Mouse (Mus musculus) stomach, postnatal 0 days (tissue): ENCODE data around the gene Ddx1. TPM values are rescaled to one million over a fixed set of nuclear protein-coding genes. Genes with fewer than 3 reads are reported as not detected.

Experiments
- ATAC-seq: fragments of 200-750 bp; cut with Nextera tagmentation; 2 replicates; pipeline ENCODE4 v1.8.0; 2017; ENCODE audit not compliant: low FRiP score, low TSS enrichment
- DNase-seq: peaks from one replicate; pipeline ENCODE4 v3.0.0-alpha.2; 2016; ENCODE audit warnings: low spot score
- H3K27ac ChIP-seq: fragments of 300-500 bp; sonication (generic); replicated peaks from 2 replicates; pipeline ENCODE4 v1.5.1; 2014; ENCODE audit warnings: mild to moderate bottlenecking, control low read depth
- H3K27me3 ChIP-seq: fragments of 300-500 bp; sonication (generic); 2 replicates; pipeline ENCODE4 v1.6.1; 2014; ENCODE audit warnings: low read length; ENCODE audit not compliant: control insufficient read depth, insufficient read depth
- H3K36me3 ChIP-seq: fragments of 300-500 bp; sonication (generic); 2 replicates; pipeline ENCODE4 v1.6.1; 2014; ENCODE audit warnings: low read length, mixed read lengths; ENCODE audit not compliant: control insufficient read depth, insufficient read depth
- H3K4me1 ChIP-seq: fragments of 300-500 bp; sonication (generic); replicated peaks from 2 replicates; pipeline ENCODE4 v1.6.1; 2014; ENCODE audit warnings: antibody characterized with exemption; ENCODE audit not compliant: control insufficient read depth, insufficient read depth
- H3K4me2 ChIP-seq: fragments of 300-500 bp; sonication (generic); replicated peaks from 2 replicates; pipeline ENCODE4 v1.6.1; 2014; ENCODE audit warnings: low read depth, mild to moderate bottlenecking, control low read depth, moderate library complexity
- H3K4me3 ChIP-seq: fragments of 300-500 bp; sonication (generic); 2 replicates; pipeline ENCODE4 v1.5.1; 2014; ENCODE audit warnings: low read depth, low read length, control low read depth
- H3K9ac ChIP-seq: fragments of 300-500 bp; sonication (generic); 2 replicates; pipeline ENCODE4 v1.6.1; 2014; ENCODE audit warnings: mild to moderate bottlenecking, low read length, control low read depth, mixed read lengths
- H3K9me3 ChIP-seq: fragments of 300-500 bp; sonication (generic); 2 replicates; pipeline ENCODE4 v1.6.1; 2016; ENCODE audit warnings: low read length; ENCODE audit not compliant: control insufficient read depth
- CTCF ChIP-seq: IDR thresholded peaks from 2 replicates; pipeline ENCODE4 v1.5.1; 2016; ENCODE audit warnings: antibody characterized with exemption, low read depth, mild to moderate bottlenecking, moderate library complexity
- EP300 ChIP-seq: optimal IDR thresholded peaks from 2 replicates; pipeline ENCODE3; 2016; ENCODE audit warnings: antibody characterized with exemption
- WGBS: fragments of 180-500 bp; shearing (Covaris S2); extraction: QIAGEN DNeasy Blood & Tissue Kit; methylation state at CpG from one replicate; pipeline ENCODE4 v1.1.7; 2014; 5-methylcytosine and 5-hydroxymethylcytosine counted together
- polyA plus RNA-seq: library from polyadenylated mRNA; unstranded; fragments of >200 nt; fragmentation: Nextera tagmentation; extraction: Ambion mirVana; gene quantifications from 2 replicates; pipeline ENCODE4 v1.2.1, GENCODE M21; 2015

Gene Ddx1
- polyA plus RNA-seq, 1 experiment from 2014 or later: 61.3 TPM

GRCm38 (mm10) chr12:13208983-13209451, 40.0 kb downstream of the Ddx1 start:
- Histone ChIP-seq H3K36me3 (no peaks in the 10 kb centered on the region), H3K9me3 (no peaks in the 10 kb centered on the region), H3K4me2 (no peak overlapping the region), H3K9ac (no peak overlapping the region), H3K4me3 (no peak overlapping the region), H3K27me3 (no peaks in the 10 kb centered on the region), H3K27ac (no peak overlapping the region), H3K4me1 (0 out of 2 replicates have a peak, but pooled peaks cover 2% of the 10 kb centered on the region)
- no peak for TF ChIP-seq CTCF
- TF ChIP-seq EP300: no peak
- ATAC-seq (no peak), DNase-seq (no peak)
- 78% methylated on average over 11 of the region's 11 CpGs for WGBS

- TF ChIP-seq EP300 (no peak), CTCF (no peak)
- H3K27ac ChIP-seq: no peak overlapping the region
- no peak for DNase-seq
- no peaks in the 10 kb centered on the region for H3K9me3 ChIP-seq
- no peak overlapping the region for H3K4me3 ChIP-seq
- WGBS: 83% methylated on average over 1 of the region's 1 CpGs
- H3K36me3 ChIP-seq: no peaks in the 10 kb centered on the region
- no peak overlapping the region for H3K9ac ChIP-seq
- ATAC-seq: no peak
- H3K4me1 ChIP-seq: 0 out of 2 replicates have a peak, but pooled peaks cover 2% of the 10 kb centered on the region
- no peaks in the 10 kb centered on the region for H3K27me3 ChIP-seq
- no peak overlapping the region for H3K4me2 ChIP-seq
Measured at GRCm38 (mm10) chr12:13208517-13208916, 40.5 kb downstream of the Ddx1 start.

DNA sequence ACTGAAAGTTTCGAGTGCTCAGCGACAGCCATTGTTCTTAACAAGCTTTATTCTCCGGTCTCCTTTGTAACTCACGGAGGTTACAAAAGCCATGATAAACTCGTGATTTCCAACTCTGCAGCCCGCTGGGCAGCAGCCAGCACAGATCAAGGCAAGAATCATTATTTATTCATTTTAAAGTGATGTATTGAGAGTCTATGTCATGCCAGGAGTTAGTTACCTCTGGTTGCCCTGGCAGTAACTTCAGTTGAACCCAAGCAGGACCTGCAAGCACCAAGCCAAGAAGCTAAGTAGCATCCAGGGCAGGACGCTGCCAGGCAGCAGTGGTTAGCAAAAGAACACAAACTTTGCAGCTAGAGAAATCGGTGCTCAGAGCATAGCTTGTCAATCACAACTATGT, 41.9 kb downstream of the Ddx1 start:
- H3K4me3 ChIP-seq: no peak overlapping the region
- no peak overlapping the region for H3K4me2 ChIP-seq
- ATAC-seq (no peak), DNase-seq (no peak)
- TF ChIP-seq EP300 (no peak), CTCF (no peak)
- H3K36me3 ChIP-seq: no peaks in the 10 kb centered on the region
- 35% methylated on average over 8 of the region's 8 CpGs for WGBS
- no peaks in the 10 kb centered on the region for H3K27me3 ChIP-seq
- no peak overlapping the region for H3K27ac ChIP-seq
- 0 out of 2 replicates have a peak, but pooled peaks cover 2% of the 10 kb centered on the region for H3K4me1 ChIP-seq
- no peak overlapping the region for H3K9ac ChIP-seq
- no peaks in the 10 kb centered on the region for H3K9me3 ChIP-seq

GRCm38 (mm10) chr12:13205733-13206132, 43.3 kb downstream of the Ddx1 start:
- no peak overlapping the region for H3K4me3 ChIP-seq
- ATAC-seq (no peak), DNase-seq (no peak)
- TF ChIP-seq EP300 (no peak), CTCF (no peak)
- H3K4me2 ChIP-seq: no peak overlapping the region
- H3K27ac ChIP-seq: no peak overlapping the region
- no peaks in the 10 kb centered on the region for H3K36me3 ChIP-seq
- no peak overlapping the region for H3K9ac ChIP-seq
- no peaks in the 10 kb centered on the region for H3K4me1 ChIP-seq
- H3K9me3 ChIP-seq: no peaks in the 10 kb centered on the region
- WGBS: 83% methylated on average over 3 of the region's 3 CpGs
- no peaks in the 10 kb centered on the region for H3K27me3 ChIP-seq

GRCm38 (mm10) chr12:13202322-13202721, 46.7 kb downstream of the Ddx1 start:
- Histone ChIP-seq H3K4me3 (no peak overlapping the region), H3K9me3 (no peaks in the 10 kb centered on the region), H3K36me3 (no peaks in the 10 kb centered on the region), H3K27me3 (no peaks in the 10 kb centered on the region), H3K27ac (no peak overlapping the region), H3K9ac (no peak overlapping the region), H3K4me1 (no peaks in the 10 kb centered on the region), H3K4me2 (no peak overlapping the region)
- ATAC-seq: no peak
- TF ChIP-seq CTCF: no peak
- no peak for TF ChIP-seq EP300
- no peak for DNase-seq

DNA sequence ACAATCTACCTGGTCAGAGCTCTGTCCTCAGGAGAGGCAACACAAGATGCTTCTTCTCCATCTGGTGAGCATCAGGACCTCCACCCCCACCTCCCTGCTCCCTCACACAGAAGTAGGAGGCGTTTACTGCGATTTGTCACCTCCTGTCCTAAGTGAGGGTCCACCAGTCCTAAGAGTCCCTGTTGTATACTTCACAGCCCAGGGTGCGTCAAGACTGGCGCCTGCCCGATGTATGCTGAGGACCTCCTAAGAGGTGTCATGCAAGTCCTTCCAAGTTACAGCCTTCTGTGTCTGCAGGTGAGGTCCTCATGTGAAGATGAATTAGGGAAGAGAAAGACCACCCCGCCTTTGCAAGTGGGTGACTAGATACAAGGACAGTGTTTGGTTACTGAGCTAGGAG, 48.4 kb downstream of the Ddx1 start:
- H3K27me3 ChIP-seq: no peaks in the 10 kb centered on the region
- H3K4me1 ChIP-seq: no peaks in the 10 kb centered on the region
- no peak overlapping the region for H3K27ac ChIP-seq
- H3K9me3 ChIP-seq: no peaks in the 10 kb centered on the region
- ATAC-seq (no peak), DNase-seq (no peak)
- no peak overlapping the region for H3K9ac ChIP-seq
- no peak overlapping the region for H3K4me3 ChIP-seq
- no peaks in the 10 kb centered on the region for H3K36me3 ChIP-seq
- TF ChIP-seq CTCF (no peak), EP300 (no peak)
- 82% methylated on average over 6 of the region's 6 CpGs for WGBS
- no peak overlapping the region for H3K4me2 ChIP-seq
